Mouse (Mus musculus) stomach, embryonic 16.5 days (tissue): ENCODE data around the gene Abl1. TPM values are rescaled to one million over a fixed set of nuclear protein-coding genes. Genes with fewer than 3 reads are reported as not detected.

Experiments
- ATAC-seq: fragments of 200-750 bp; cut with Nextera tagmentation; 2 replicates; pipeline ENCODE4 v1.8.0; 2017; ENCODE audit warnings: moderate number of reproducible peaks, moderate TSS enrichment; ENCODE audit not compliant: insufficient read depth, low FRiP score
- H3K27ac ChIP-seq: fragments of 300-500 bp; sonication (generic); 2 replicates; pipeline ENCODE4 v1.5.1; 2014; ENCODE audit warnings: low read length
- H3K27me3 ChIP-seq: fragments of 300-500 bp; sonication (generic); 2 replicates; pipeline ENCODE4 v1.6.1; 2014; ENCODE audit warnings: low read length, control low read depth, mixed read lengths; ENCODE audit not compliant: control insufficient read depth, insufficient read depth
- H3K36me3 ChIP-seq: fragments of 300-500 bp; sonication (generic); 2 replicates; pipeline ENCODE4 v1.6.1; 2014; ENCODE audit warnings: low read length; ENCODE audit not compliant: control insufficient read depth, insufficient read depth
- H3K4me1 ChIP-seq: fragments of 300-500 bp; sonication (generic); 2 replicates; pipeline ENCODE4 v1.6.1; 2014; ENCODE audit warnings: low read length, control low read depth, mixed read lengths; ENCODE audit not compliant: control insufficient read depth, insufficient read depth
- H3K4me2 ChIP-seq: fragments of 300-500 bp; sonication (generic); 2 replicates; pipeline ENCODE4 v1.6.1; 2014; ENCODE audit warnings: low read depth, low read length, mixed read lengths
- H3K4me3 ChIP-seq: fragments of 300-500 bp; sonication (generic); replicated peaks from 2 replicates; pipeline ENCODE4 v1.5.1; 2014; ENCODE audit warnings: mild to moderate bottlenecking, low read length
- H3K9ac ChIP-seq: fragments of 300-500 bp; sonication (generic); 2 replicates; pipeline ENCODE4 v1.6.1; 2014; ENCODE audit warnings: low read length
- H3K9me3 ChIP-seq: fragments of 300-500 bp; sonication (generic); replicated peaks from 2 replicates; pipeline ENCODE4 v1.6.1; 2016; ENCODE audit warnings: low read length, control low read depth; ENCODE audit not compliant: control insufficient read depth
- WGBS: fragments of 180-500 bp; shearing (Covaris S2); extraction: QIAGEN DNeasy Blood & Tissue Kit; methylation state at CpG from one replicate; pipeline ENCODE4 v1.1.7; 2014; 5-methylcytosine and 5-hydroxymethylcytosine counted together
- polyA plus RNA-seq: library from polyadenylated mRNA; unstranded; fragments of >200 nt; fragmentation: Nextera tagmentation; extraction: Ambion mirVana; gene quantifications from 2 replicates; pipeline ENCODE4 v1.2.1, GENCODE M21; 2015

Gene Abl1
- polyA plus RNA-seq, 1 experiment from 2014 or later, result 30.4 TPM

- no peaks in the 10 kb centered on the region for H3K4me1 ChIP-seq
- H3K36me3 ChIP-seq, result no peaks in the 10 kb centered on the region
- H3K9ac ChIP-seq, result no peak overlapping the region
- 23% methylated on average over 2 of the region's 2 CpGs for WGBS
- no peaks in the 10 kb centered on the region for H3K27me3 ChIP-seq
- H3K9me3 ChIP-seq, result no peaks in the 10 kb centered on the region
- no peak overlapping the region for H3K27ac ChIP-seq
- H3K4me3 ChIP-seq, result no peak overlapping the region
- no peak overlapping the region for H3K4me2 ChIP-seq
- ATAC-seq, result no peak
Measured at GRCm38 (mm10) chr2:31706531-31706930, 18.4 kb downstream of the Abl1 start.

- no peak overlapping the region for H3K4me2 ChIP-seq
- no peak overlapping the region for H3K4me3 ChIP-seq
- no peaks in the 10 kb centered on the region for H3K4me1 ChIP-seq
- no peaks in the 10 kb centered on the region for H3K36me3 ChIP-seq
- no peak for ATAC-seq
- no peaks in the 10 kb centered on the region for H3K27me3 ChIP-seq
- H3K9ac ChIP-seq, result no peak overlapping the region
- 85% methylated on average over 2 of the region's 2 CpGs for WGBS
- no peaks in the 10 kb centered on the region for H3K9me3 ChIP-seq
- no peak overlapping the region for H3K27ac ChIP-seq
Measured at GRCm38 (mm10) chr2:31712716-31713115, 24.5 kb downstream of the Abl1 start.

GRCm38 (mm10) chr2:31713813-31714212 is 25.6 kb downstream of the Abl1 start:
- H3K27me3 ChIP-seq, result no peaks in the 10 kb centered on the region
- no peak for ATAC-seq
- 80% methylated on average over 3 of the region's 3 CpGs for WGBS
- no peak overlapping the region for H3K27ac ChIP-seq
- H3K36me3 ChIP-seq, result no peaks in the 10 kb centered on the region
- H3K9me3 ChIP-seq, result no peaks in the 10 kb centered on the region
- H3K4me2 ChIP-seq, result no peak overlapping the region
- H3K4me1 ChIP-seq, result no peaks in the 10 kb centered on the region
- no peak overlapping the region for H3K9ac ChIP-seq
- no peak overlapping the region for H3K4me3 ChIP-seq

GRCm38 (mm10) chr2:31714780-31715179 is 26.6 kb downstream of the Abl1 start:
- Histone ChIP-seq H3K4me3 (no peak overlapping the region), H3K27me3 (no peaks in the 10 kb centered on the region), H3K9ac (no peak overlapping the region), H3K27ac (no peak overlapping the region), H3K4me2 (no peak overlapping the region), H3K9me3 (no peaks in the 10 kb centered on the region), H3K36me3 (no peaks in the 10 kb centered on the region), H3K4me1 (no peaks in the 10 kb centered on the region)
- WGBS, result 95% methylated on average over 4 of the region's 4 CpGs
- no peak for ATAC-seq

- Histone ChIP-seq H3K9me3 (no peaks in the 10 kb centered on the region), H3K9ac (no peak overlapping the region), H3K27me3 (no peaks in the 10 kb centered on the region), H3K4me1 (no peaks in the 10 kb centered on the region), H3K4me2 (no peak overlapping the region), H3K36me3 (no peaks in the 10 kb centered on the region), H3K27ac (no peak overlapping the region), H3K4me3 (no peak overlapping the region)
- WGBS, result 82% methylated on average over 7 of the region's 7 CpGs
- no peak for ATAC-seq
Measured at GRCm38 (mm10) chr2:31715985-31716384, 27.8 kb downstream of the Abl1 start.

GRCm38 (mm10) chr2:31719202-31719880 is 31.2 kb downstream of the Abl1 start:
- ATAC-seq, result peak; percentile 37; the same call in 1 of the 2 replicates
- H3K4me1 ChIP-seq, result no peaks in the 10 kb centered on the region
- H3K27ac ChIP-seq, result no peak overlapping the region
- no peak overlapping the region for H3K9ac ChIP-seq
- no peak overlapping the region for H3K4me3 ChIP-seq
- no peaks in the 10 kb centered on the region for H3K36me3 ChIP-seq
- H3K4me2 ChIP-seq, result no peak overlapping the region
- no peaks in the 10 kb centered on the region for H3K9me3 ChIP-seq
- 81% methylated on average over 6 of the region's 6 CpGs for whole genome bisulfite sequencing
- H3K27me3 ChIP-seq, result no peaks in the 10 kb centered on the region

GRCm38 (mm10) chr2:31719944-31720343 is 31.8 kb downstream of the Abl1 start:
- Histone ChIP-seq H3K9me3 (no peaks in the 10 kb centered on the region), H3K4me1 (no peaks in the 10 kb centered on the region), H3K4me3 (no peak overlapping the region), H3K9ac (no peak overlapping the region), H3K27me3 (no peaks in the 10 kb centered on the region), H3K27ac (no peak overlapping the region), H3K4me2 (no peak overlapping the region), H3K36me3 (no peaks in the 10 kb centered on the region)
- WGBS, result 65% methylated on average over 2 of the region's 2 CpGs
- no peak for ATAC-seq

GRCm38 (mm10) chr2:31720783-31721182 is 32.6 kb downstream of the Abl1 start:
- H3K4me3 ChIP-seq, result no peak overlapping the region
- H3K4me2 ChIP-seq, result no peak overlapping the region
- H3K27me3 ChIP-seq, result no peaks in the 10 kb centered on the region
- WGBS, result 59% methylated on average over 4 of the region's 4 CpGs
- no peak overlapping the region for H3K27ac ChIP-seq
- no peaks in the 10 kb centered on the region for H3K4me1 ChIP-seq
- no peak for ATAC-seq
- H3K9ac ChIP-seq, result no peak overlapping the region
- no peaks in the 10 kb centered on the region for H3K9me3 ChIP-seq
- no peaks in the 10 kb centered on the region for H3K36me3 ChIP-seq

- WGBS, result 90% methylated on average over 7 of the region's 7 CpGs
- H3K27me3 ChIP-seq, result no peaks in the 10 kb centered on the region
- ATAC-seq, result no peak
- H3K9me3 ChIP-seq, result no peaks in the 10 kb centered on the region
- H3K4me1 ChIP-seq, result peaks cover 10% of the 10 kb centered on the region; the same call in 1 of the 2 replicates
- no peaks in the 10 kb centered on the region for H3K36me3 ChIP-seq
- no peak overlapping the region for H3K27ac ChIP-seq
- H3K9ac ChIP-seq, result no peak overlapping the region
- H3K4me3 ChIP-seq, result no peak overlapping the region
- no peak overlapping the region for H3K4me2 ChIP-seq
Measured at GRCm38 (mm10) chr2:31724730-31725490, 36.7 kb downstream of the Abl1 start.
